Mouse (Mus musculus) right cerebral cortex, postnatal 14 days (tissue): Measurements from ENCODE around the gene Trpm3.
A peak's percentile ranks its signal among the peaks of the same experiment; 100 is the strongest.

Source experiments
- DNase-seq: peaks from one replicate; pipeline ENCODE4 v3.0.0; 2022

The Trpm3 gene

DNA sequence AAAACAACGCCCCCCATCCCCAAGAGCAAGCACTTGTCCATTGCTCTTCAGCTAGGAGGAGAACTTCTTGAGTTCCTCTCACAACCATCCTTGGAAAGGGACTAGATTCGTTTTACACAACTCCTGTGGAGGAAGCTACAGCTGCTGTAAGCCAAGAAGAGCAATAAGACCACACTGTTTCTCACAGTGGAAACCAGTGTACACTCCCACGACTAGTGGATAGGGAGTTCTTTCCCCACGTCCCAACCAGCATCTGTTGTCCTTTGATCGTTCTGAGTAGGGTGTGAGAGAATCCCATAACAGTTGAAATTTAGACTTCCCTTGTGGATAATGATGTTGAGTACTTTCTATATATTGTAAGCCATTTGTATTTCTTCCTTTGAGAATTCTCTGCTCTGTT is 728.6 kb downstream of the Trpm3 start:
- no peak for DNase-seq

DNA sequence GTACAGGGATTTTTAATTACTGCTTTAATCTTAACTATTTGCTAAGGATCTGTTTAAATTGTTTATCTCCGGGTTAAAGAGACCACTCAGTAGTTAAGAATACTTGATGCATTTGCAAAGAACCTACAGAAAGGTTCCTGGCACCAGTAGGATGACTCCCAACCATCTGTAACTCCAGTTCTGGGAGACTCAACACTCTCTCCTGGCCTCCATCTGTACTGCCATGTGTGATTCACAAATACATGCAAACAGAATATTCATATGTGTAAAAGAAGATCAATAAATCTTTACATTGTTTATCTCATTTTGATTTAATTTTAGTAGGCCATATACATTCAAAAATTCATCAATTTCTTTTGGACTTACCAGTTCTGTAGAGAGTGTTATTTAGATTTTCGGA is 731.0 kb downstream of the Trpm3 start:
- DNase-seq, result no peak

DNA sequence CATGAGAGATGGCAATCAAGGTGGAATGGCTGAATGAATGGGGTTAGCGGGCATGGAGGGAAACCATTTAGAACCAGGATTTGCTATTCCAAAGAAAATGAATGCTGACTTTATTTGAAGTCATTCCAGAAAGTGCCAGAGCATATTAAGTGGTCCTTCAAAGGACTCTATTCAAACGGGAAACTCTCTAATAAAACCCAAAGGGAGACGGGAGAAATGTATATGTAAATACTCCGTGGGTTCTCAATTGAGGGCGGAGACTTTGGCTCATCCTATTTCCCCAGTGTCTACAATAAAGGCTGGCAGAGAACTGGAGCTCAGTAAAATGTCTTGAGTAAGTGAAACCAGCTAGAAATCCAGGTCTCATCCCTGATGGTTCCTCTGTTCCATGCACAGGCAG is 733.6 kb downstream of the Trpm3 start:
- DNase-seq, result no peak

DNA sequence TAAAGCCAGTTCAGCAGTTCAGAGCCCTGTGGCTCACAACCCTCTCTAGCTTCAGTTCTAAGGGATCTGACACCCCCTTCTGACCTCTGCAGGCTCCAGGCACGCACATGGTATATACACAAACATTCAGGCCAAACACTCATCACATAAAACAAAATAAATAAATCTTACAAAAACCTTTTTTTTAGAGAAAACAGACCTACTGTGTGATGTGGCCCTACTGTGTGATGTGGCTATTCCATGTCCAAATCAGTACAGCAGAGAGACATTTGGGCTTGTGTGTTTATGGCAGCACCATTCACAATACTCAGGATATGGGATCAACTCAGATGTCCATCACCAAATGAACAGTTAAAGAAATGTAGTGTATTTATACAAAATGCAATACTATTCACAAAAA is 741.4 kb downstream of the Trpm3 start:
- no peak for DNase-seq

DNA sequence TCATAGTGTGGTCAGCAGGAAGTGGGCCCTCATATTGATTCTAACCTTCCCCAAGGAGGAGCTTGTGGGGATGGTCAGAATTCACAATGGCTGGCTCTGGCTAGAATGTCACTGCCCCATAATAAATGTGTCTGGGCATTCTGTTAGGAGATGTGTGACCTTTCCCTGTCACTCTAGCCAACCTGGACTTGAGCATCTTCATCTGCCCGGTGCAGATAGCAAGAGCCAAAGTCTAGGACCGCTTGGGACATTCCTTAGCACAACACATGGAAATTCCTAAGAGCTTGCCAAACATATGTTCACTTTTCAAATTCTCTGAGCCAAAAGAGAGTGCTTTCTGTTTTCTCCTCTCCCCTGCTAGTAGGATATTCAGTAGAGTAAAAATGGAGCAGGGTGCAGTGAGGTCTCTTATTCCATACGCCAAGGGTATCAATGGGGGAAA is 743.8 kb downstream of the Trpm3 start:
- DNase-seq, result no peak

DNA sequence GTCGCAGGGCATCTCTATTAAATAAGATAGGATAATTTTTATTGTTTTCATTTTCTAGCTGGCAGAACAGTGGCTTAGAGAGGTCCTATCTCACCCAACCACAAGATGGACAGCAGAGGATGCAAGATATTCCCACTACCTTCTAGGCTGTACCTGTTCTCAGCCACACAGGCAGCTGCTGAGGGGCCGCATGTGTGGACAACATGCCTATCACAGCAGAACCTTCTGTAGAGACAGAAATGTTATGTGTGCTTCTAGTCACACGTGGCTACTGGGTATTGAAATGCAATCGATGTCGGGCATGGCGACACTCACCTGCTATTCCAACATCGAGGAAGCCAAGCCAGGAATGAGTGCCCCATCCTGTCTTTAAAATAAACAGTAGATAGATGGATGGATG is 744.3 kb downstream of the Trpm3 start:
- no peak for DNase-seq

DNA sequence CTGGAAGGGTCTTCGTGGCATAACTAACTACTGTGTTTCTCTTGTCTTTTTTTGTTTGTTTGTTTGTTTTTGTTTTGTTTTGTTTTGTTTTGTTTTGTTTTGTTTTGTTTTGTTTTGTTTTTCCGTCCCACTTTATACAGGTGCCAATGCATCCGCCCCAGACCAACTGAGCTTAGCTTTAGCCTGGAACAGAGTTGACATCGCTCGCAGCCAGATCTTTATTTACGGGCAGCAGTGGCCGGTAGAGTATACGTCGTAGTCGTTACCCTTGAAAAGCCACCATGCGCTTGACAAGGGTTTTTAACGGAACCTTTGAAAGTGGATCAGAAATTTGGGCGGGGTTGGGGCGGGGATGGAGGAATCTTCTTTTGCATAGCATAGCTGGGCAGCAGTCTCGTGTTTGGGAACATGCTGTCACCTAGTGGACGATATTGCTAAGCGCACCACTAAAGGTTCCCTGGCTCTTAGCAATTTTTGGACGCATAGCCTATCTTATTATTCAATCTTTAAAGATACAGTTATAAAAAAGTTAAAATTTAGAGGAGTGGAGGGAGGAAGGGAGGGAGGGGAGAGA is 745.0 kb downstream of the Trpm3 start:
- DNase-seq, result peak; percentile 55

DNA sequence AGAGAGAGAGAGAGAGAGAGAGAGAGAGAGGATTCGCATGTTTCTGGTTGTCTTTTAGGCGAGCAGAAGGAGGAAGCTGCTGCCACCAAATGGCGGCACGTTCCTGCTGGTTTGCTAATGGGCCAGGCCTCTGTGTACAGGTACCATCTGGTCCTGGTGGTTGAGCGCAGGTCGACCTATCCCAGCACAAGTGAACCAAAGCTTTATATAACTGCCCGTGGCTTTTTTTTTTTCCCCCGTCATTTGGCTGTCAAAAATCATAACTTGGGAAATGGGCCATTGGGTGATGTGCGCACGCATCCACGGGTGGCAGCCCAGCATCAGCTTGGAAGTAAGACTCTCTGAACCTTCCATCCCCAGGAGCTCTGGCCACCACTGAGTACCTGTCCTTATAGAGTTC is 745.5 kb downstream of the Trpm3 start:
- DNase-seq, result peak; percentile 35

DNA sequence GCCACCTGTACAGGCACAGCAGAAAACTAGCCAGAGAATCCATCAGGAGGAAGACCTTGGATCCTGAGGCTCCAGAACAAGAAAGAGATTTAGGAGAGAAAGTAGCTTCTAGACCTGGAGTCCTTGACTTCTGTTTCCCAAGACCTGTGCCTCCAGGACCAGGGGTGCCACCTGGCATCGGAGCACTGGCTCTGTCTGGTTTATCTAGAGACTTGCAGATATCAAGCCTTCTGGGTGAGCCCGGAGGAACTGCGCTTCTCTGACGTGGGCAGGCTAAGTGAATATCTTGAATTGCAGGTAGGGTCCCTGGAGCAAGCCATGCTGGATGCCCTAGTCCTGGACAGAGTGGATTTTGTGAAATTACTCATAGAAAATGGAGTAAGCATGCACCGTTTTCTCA is 746.2 kb downstream of the Trpm3 start:
- no peak for DNase-seq

DNA sequence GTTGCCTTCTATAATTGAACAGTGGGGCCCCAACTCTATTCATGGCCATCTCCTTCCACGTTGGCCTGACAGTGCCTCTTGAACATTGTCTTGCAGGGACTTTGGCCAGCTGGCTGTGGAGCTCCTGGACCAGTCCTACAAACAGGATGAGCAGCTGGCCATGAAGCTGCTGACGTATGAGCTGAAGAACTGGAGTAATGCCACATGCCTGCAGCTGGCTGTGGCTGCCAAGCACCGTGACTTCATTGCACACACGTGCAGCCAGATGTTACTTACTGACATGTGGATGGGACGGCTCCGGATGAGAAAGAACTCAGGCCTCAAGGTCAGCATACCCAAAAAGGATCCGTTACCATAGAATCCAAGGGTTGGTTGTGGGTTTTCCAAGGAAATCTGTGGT is 763.0 kb downstream of the Trpm3 start:
- DNase-seq, result no peak

DNA sequence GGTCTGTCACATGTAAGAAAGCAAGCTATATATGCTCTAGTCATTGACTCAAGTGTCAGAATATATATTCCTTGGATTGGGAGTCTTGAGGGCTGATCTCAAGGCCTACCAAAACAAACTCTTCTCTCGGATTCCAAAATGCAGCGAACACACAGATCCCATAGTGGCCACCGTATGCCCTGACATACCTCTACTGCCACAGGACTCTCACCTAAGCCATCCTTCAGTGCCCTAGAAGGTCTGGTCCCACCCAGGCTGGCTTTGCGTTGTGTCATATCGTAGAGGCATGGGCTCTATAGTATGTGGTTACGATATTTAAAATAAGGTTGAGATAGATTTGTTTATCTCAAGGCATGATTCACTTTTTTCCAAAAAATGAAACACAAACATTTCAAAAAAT is 763.5 kb downstream of the Trpm3 start:
- no peak for DNase-seq

DNA sequence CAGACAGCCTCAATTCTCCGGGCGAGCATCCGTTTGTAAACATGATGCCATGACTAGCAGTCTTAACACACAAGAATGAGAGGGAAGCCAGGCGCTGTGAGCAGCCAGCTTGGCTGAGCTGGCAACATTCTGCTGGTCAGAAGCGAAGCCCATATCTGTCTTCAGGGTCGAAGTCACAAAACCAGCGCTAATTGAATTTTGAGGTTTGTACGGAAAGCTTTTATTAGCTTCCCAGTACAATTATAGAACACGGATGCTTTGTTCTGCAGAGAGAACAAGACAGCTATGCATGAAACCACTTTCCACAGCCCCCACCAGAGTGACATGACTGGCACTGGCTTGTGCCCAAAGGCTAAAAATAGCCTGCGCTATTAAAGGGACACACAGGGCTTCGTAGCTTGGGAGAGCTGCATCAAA is 766.2 kb downstream of the Trpm3 start:
- peak; percentile 59 for DNase-seq

DNA sequence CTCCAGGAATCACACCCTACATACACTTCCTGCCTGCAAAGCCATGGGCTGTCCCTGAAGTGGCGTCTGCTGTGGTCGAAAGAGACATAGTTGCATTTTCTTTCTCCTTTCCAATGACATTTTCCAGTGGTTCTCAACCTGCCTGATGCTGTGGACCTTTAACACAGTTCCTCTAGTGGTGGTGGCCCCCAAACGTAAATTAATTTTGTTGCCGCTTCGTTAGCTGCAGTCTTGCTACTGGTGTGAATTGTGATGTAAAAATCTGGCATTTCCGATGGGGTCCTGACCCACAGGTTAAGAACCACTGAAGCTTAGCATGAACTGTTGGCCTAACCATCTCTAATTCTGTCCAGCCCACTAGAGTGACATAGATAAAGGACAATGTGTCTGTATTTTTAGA is 771.8 kb downstream of the Trpm3 start:
- no peak for DNase-seq

DNA sequence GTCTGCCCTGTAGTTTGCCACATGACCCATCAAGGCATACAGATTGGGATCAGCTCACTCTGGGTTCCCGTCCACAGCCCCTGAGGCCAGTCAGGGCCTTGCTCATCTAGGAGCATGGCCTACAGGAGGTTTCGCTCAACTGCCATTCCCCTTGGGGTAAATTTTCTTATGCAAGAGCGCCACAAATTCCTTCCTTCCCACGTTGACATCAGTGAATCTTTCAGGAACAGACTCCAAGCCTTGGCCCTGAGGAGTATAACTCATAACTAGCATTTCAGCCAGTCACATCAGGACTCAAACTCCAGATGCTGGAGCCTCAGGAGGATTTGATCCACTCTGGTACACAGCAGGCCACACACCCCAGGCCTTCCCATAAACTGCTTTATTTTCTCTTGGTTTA is 774.1 kb downstream of the Trpm3 start:
- DNase-seq, result no peak

DNA sequence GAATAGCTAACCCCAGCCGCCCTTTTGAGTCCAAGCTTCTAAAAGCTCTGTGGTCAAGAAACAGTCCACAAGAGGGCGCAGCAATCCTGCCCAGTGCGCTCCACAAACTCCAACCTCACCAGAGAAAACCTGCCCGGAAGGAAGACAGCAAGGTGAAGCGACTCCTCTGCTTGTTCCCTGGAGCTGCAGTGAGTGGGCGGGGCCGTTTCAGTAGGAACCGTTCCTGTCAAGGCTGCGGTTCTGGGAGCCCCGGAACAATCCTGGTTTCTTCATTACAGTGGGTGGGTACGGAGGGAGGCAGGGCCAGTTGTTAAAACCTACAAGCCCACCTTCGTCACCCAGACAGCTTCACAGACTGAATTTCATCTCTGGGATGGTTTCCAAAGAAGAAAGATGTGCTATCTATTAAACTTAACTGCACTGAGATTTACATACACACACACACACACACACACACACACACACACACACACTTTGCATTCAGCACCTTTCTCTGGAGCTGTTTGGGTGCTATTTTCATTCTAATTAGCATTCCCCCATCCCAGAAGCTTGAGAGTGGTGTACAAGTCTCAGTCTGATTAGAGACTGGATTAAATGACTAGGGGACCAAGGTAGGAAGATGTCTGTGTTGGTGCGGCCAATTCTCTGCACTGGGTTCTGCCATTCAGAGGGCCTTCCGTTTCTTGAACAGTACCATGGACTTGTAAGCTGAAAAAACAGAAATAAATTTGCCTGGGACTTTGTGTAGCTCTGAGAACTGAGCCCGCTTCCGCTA is 777.2 kb downstream of the Trpm3 start:
- peak; percentile 87 for DNase-seq

DNA sequence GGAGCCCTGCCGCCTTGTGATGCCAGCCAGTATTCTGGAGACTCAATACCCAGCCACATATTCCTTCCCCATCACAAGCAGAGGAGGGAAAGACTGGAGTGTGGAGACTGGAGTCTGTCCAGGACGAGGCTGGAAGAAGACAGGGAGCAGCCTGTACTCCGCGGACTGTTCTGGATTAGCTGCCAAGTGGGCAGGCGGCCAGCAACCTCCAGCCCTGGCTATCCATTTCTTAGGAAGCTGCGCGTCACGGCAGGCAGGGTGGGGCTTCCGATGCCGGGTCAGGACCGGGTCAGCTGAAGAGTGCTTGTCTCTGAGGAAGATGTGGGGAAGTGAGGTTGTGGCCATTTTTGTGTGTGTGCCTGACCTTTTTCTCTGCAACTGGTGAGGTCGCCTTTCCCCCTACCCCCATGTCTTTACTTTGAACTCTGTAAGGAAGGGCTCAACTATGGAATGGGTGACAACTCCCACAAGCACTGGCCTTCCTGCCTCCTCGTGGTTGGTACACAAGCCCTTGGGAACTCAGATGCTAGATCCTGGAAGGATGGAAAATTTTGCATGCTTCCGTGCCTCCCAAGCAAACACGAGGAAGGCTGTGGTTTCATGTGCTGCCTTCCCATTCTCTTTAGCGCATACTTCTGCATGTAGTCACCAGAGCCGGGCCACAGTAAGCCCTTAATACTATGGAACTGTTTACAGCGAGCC is 777.9 kb downstream of the Trpm3 start:
- peak; percentile 94 for DNase-seq

DNA sequence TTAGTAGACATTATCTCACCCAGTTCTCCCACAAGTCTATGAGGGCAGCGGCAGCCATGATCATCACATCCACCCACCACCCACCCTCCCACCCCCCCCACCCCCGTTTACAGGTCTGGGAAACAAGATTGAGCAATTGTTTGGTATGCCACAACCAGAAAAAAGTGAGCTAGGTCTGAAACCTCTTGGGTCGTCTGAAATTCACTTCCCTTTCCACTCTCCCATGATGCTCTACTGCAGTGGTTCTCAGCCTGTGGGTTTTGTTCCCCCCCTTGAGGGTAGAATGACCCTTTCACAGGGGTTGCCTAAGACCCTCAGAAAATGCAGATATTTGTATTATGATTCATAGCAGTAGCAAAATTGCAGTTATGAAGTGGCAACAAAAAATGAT is 778.5 kb downstream of the Trpm3 start:
- no peak for DNase-seq

DNA sequence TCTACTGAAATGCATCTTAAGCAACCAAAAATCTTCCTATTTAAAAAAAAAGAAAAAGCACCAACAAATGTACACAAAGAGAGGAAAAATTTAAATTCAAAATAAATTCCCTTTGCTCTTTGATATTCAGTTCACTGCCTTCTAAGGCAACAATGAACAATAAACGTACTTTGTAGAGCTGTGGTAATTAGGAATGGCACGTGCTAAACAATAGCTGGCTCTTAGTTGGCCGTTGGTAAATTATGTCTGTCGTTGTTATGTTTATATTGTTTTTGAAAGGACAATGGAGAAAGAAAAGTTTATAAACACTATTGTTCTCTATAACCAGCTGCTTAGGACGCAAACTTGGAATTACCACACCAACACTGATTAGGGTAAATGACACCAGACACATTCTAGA is 782.1 kb downstream of the Trpm3 start:
- DNase-seq, result no peak

DNA sequence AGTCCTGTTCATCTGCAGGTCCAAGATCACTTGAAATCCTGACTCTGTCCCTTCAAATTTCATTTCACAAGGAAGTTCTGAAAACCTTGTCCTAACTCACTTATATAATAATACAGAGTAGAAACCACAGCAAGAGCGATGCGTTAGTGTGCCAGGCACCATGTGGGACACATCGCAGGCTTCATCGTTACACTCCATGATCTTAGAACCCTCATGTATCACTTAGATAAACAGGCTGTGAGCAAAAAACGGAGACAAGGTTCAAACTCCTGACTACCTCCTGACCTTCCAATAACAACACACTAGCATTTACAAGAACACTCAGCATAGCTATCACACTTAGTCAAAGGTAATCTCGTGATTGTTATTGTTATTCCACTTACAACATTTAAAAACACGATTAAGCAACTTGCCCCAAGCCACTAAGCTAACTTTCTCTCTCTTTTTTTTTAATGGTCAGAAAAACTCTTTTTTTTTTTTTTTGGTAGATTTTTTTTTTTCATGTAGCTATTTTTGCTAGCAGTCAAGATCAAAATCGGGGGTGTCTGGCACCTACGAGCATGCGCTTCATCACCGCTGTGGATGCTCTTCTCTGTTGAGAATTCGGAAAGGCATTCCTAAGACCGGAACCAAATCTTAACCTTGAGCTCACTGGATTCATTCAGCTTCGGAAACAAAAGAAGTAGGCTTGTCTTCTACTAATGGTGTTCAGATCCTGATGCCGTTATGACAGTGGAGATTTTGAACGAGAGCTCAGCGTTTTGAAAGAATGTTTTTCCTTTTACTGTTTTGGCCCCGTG is 784.2 kb downstream of the Trpm3 start:
- no peak for DNase-seq

DNA sequence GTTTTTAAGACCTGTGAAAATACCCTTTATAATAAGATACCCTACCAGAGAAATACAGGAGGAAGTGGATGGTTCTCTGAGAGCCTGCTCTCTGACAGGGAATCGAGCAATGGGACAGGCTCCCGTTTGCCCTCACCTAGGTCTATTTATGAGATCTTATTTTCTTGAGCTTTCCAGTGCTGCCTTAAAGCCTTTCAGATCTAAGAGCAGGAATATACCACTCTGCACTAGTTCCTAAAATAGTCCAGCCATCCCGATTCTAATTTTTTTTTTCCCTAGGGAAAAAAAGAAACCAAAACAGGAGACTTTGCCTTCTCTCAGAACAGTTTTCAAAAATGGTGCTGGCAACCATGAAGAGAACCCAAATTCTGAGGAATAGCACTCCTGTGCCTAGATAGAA is 786.4 kb downstream of the Trpm3 start:
- no peak for DNase-seq

DNA sequence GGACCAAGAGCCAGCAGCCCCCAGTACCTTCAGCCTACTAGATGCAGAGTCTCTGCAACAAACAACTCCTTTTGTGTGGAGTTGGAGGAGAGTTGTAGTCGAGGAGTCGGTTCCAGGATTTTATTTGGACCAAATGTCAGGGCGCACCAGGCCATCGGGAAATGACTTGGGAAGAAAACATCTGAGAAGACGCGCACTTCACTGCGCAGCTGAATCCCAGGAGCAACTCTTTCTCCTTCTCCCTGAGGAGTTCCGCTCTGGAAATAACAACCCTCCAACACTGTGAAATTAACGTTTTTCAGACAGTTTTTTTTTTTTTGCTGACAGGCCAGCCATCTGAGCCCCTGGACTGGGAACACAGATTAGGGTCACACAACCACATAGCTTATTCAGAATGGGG is 787.9 kb downstream of the Trpm3 start:
- no peak for DNase-seq

DNA sequence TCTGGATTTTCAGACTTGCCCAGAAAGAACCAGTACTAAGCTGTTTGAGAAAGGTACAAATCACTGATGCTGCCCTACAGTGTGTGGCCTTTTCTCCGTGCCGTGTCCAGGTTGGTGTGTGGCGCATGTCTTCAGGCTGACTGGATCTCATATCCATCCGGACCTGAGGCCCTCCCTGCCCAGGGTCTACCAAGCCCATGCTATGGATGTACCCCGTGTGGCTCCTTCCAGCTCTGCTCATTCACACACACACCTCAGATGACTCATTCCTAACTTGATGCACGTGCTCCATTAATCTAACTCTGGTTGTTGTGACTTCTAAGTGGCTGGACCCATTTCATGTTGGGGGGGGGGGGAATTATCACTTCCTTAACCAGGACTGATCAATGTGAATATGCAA is 789.5 kb downstream of the Trpm3 start:
- DNase-seq, result no peak

DNA sequence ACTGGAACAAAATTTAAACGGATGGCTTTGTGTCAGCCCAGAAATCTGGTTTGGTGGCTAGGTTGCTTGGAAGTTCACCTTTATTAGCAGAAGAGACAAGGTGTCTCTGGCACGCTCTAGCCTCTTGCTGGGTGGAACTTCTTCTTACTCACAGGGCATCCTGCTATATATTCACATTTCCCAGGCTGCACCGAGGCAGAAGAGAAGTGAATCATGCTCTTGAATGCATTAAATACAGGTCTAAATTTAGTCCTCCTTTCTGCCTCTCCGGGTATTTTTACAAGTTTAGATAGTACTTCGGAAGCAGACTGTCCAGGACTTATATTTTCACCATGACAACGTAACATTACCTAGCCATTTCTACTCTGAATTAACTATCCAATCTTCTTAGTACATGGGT is 790.9 kb downstream of the Trpm3 start:
- no peak for DNase-seq
